Mouse (Mus musculus) adipocyte (in vitro differentiated cells): ENCODE results near the gene Slc1a7.
A peak's percentile ranks its signal among the peaks of the same experiment; 100 is the strongest.

Experiments used
- DNase-seq: peaks from one replicate; pipeline ENCODE4 v3.0.0-alpha.2; 2016; ENCODE audit warnings: low spot score

Slc1a7 gene

DNA sequence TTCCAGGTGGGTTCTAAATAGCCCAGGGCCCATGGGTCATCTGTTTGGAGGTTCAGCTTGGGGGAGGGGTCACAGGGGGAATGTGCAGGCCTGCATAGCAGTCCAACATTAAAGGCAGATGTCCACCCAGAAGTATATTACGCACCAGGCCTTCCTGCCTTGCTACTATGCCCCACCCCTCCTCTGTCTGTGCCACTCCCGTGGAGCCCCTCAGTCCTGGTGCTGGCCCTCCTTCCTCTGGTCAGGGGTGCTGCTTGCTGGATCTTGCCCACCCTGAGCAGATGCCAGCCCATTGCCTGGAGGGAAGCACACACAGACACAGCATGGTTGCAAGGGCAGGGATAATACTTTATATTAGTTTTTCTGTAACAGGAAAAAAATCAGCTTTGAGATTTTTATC, 46.3 kb downstream of the Slc1a7 start:
- DNase-seq: no peak

DNA sequence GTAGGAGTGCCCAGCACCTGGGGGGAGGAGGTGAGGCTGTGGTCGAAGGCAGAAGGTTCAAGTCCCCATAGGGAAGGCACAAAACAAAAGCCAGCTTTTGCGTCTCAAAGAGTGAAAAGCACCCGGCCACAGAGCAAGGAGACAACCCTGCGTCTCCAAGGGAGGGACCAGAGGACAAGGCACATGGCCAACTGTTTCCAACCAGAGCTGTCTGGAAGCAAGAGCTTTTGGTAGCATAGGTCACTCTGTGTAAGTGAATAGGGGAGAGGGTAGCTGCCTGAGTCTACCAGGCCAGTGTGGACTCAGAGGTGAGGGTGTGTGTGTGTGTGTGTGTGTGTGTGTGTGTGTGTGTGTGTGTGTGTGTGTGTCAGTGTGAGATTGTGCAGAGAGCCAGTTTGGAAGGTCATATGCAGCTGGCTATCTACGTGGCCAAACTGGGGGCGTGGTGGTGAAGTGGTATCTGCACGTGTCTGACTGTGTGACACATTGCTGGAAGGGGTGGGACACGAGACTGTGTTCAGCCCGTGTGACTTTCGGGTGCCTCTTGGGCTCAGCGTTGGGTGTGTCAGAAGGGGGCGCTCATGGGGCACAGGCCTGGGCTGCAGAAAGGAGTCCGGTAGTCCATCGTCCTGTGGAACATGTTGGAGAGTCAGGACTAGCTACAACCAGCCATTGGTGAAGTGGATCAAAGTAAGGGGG, 47.1 kb downstream of the Slc1a7 start:
- DNase-seq: peak; percentile 97

DNA sequence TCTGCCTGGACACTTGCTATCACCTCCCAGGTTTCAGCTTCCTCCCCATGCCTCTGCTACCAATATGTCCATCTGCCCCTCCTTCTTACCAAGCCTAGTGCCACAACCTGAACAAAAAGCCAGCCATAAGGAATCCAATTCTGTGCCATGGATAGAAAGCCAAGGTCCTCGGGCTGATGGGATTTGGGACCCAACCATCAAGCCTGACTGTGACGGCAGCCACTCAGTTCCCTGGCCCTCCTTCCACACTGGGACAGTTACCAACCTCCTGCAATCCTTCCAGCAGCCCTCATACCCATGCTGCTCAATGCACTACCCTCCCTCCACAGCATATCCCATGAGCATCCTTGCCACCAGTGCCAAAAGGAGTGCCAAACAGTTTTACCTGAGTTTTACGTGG, 48.2 kb downstream of the Slc1a7 start:
- DNase-seq: peak; percentile 52

DNA sequence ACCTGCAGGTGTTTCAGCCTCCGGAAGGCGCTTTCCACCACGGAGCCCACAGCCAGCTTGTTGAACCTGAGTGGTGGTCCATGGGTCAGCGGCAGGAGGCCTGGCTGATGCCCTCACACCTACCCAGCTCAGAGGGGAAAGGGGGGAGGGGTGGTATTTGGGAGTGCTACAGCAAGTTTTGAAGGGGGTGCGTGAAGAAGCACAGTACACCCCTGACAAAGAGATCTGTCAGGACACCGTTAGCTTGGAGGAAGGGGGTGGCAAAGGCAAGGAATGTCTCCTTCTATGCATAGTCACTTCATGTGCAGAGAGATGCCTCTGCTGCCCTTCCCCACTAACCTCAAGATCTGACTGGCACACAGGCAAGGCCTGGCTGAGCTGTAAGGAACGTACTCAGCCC, 49.7 kb downstream of the Slc1a7 start:
- DNase-seq: no peak

DNA sequence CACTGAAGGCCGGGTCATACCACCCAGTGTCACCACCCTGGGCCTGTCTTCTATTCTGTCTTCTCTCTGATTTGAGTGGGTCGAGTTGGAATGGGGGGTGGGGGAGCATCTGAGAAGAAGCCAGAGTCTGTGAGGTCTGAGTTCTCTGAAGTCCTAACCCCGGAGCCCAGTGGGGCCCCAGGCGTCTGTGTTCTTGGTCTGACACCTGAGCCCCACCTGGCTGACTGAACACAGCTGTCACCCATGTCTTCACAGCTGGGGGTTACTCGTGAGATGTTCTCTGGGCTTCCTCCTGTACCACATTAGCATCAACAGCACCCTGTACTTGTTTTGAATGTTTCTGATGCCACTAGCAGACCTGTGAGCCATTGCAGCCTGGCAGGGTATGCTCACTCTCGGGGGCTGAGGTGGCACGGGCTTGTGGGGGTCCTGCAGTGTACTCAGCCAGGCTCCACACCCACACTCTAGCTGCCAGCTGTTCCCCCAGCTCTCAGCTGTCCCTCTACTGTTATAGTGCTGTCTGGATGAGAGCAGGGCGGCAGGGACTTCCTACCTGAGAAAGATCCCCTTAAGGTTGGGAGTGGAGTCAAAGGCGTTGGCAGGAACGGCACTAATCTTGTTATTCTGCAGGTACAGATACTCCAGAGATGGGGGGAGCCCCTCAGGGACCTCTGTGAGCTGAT, 50.2 kb downstream of the Slc1a7 start:
- DNase-seq: no peak

DNA sequence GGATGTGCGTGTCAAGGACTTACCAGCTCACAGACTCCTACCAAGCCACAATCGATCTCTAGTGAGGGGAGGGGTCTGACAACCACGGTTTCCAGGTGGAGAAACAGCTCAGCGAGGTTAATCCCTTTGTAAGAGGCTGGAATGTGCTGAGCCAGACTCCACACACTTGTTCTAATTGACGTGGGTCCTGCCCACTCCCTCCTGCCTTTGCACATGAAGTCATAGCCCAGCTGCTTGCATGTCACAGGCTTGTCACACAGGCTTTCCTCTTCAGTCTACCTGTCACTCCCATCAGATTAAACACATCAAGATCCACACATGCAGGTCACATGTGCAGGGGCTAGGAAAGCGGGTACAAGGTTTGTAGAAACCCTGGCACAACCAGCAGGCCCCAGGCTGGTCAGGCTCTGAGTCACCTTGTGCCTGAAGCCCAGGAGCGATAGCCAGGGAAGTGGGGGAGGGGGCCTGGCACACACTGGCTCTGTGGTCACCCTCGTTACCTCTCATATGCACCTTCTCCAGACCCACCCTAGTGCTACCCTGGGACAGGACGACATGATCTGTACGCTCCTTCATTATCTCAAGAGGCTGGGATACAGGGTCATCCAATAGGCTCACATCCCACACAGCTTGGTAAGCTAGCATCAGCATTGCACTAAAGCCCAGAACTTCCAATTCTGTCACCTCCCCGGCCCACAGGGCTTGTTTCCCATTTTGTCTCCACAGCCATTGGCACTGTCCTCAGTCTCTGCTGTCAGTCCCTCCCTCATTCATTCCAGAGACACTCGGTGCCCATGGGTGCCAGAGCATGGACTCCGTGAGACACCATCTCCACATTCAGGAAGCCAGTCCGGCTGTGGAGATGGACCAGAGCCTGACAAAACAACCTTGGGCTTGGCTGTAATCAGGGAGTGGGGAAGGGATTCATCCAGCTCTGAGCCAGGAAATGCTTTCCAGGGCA, 51.1 kb downstream of the Slc1a7 start:
- peak; percentile 75 for DNase-seq

DNA sequence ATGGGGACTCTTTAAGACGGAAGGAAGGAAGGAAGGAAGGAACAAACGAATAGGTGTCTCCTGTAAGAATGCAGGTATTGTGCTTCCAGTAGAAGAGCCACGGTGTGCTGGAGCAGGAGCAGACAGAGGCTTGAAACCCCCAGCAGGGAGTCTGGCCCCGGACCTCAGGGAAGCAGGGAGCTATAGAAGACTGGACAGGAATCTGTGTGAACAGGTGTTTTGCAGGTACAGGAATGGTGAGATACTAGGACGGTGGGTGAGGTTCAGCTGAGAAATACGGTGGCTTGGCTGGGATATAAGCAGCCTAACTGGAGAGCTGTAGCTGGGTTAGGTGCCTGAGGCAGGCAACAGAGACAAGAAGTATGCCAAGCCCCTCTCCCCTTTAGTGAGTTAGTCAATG, 52.0 kb downstream of the Slc1a7 start:
- DNase-seq: no peak

DNA sequence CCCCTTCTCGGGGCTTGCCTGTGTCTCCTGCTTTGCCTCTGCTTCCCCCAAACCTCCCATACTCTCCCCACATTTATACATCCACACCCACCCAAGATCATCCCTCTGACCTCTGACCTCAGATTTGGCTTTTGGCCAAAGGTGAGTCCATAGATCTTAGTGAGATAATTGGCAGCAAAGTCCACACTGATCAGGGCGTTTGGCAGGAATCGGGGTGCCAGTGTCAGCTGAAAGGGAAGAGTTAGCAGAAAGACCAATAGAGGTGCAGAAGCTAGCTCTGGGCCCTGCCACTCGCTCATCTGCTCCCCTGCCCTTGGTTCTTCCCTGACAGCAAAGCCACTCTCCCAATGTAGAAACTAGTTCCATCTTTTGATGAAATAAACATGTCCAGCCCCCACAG, 55.1 kb downstream of the Slc1a7 start:
- DNase-seq: no peak

DNA sequence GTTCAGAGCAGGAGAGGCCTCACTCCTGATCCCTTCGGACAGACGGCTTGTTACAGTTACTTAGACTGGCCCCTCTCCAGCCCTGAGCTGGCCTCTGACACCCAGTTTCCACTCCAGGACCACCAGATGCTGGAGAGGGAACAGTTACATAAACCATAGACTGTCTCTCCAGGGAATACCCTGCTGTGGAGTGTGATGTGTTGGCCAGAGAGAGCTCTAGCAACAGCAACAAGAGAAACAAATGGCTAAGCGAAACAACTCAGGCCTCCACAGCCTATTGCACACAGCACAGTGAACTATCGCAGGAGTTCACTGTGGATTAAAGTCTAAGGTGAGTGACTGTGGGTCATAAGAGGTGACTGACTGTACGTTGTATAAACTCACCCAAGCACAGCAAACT, 56.5 kb downstream of the Slc1a7 start:
- peak; percentile 64 for DNase-seq

DNA sequence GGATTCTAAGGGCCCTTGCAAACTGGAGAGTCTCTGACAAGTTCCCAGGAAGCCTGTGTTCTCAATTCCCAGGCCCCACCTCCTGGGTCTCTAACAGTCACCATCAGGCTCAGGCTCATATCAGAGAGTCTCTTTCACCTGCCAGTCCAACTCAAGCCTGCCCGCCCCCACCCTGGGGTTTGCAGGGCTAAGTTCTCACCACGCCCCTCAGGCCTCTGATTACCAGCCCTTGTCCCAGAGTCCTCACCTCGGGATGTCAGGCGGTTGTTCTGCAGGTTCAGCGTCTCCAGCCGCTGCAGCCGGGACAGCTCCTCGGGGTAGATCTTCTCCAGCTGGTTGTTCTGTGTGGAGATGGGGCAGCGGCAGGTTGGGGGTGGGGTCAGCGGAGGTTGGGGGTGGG, 57.1 kb downstream of the Slc1a7 start:
- DNase-seq: no peak

DNA sequence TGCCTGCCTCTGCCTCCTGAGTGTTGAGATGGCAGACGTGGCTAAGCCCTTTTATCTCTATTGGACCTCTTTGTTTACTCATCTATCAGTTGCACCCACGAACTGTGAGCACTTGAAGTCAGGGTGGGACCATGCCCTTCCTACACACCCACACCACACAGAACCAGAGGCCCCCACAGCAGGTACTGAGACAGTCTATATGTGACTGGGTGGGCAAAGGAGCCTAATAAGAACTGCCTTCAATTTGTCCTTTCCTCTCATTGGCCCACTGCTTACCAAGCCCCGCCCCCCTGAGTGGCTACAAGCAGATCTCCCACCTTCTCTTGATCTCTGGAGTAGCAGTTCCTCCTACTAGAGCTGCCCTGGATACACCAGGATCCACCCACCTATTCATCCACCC, 58.1 kb downstream of the Slc1a7 start:
- no peak for DNase-seq

DNA sequence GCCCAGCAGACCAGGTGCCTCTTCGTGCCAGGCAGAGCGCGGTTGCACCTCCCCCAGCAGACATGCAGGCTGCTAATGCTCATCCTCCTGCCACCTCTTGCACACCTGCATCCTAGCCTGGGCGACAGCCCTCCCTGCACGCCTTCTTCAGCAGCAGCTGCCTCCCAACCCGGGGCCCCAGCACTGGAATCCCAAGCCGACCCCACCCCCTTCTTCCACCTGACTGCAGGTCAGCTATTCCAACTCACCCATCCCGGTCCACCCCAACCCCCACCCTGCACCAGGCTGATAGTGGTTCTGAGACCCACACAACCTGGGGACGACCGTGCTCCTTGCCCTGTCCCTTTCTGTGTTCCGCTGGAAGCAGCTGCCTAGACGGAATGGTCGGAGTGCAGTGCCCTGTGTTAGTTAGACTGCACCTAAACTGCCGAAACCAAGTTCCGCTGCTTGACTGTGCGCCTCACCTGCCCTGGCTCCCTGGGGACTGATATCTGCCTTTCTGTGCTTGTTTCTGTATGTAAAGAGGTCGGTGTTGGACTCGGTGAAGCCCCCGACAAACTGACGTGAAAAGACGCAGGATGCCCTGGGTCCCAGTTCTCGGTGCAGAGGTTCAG, 62.9 kb downstream of the Slc1a7 start:
- no peak for DNase-seq

DNA sequence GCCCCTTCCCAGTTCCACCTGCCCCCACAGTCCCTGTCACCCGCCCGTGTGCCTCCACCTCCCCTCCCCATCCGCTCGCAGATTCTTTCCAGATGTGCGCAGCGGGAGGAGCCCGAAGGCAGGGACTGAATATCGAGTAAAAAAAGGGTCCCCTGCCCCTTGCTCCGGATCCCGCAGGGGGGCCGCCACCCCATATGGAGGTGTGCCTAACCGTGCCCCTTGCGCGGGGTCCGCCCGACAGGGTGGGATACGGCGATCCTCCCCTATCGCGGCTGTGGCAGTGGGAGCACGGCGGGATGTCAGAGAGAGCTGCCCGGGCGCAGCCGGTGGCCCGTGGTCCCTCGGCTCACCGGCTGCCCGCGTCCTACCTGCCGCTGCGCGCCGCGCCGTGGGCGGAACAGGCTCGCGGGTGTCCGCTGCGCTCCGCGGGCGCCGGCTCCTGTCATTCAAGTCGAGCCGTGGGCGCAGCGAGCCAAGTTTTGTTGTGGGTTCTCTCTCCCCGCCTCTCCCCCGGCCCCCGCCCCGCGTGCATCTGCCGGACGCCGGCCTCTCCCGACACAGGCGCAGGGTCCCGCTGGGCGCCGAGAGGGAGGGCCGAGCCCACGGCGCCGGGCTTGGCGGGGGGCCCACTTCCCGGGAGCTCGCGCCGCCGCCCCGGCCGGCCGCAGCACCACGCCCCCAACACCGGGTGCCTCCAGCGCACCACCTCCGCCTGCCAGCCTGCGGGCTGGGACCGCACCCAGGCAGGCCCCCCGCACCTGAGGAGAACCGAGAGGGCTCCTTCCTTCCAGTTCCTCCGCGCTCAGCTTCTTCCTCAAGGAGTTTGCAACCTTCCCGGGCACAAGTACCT, 63.6 kb downstream of the Slc1a7 start:
- no peak for DNase-seq

DNA sequence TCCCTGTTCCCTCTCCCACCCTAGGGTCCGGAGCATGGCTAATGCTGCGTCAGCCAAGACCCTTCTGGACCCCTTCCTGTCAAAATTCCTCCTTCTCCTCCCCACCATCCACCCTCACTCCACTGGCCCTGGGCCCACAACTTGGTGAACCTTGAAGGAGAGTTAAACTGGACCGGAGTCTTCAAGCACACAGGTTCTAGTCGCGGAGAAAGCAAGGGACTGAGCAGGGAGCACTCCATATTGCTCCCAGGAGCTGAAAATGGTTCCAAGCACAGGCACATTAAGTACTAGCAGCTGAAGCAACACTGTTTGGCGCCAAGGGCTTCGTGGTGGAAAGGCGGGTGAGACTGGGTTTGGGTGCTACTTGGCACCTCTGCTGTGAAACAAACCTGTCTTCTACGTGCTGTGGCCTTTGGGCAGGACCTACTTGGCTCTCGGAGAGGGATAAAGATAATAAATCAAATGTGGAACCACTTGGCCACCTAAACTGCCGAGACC, 64.3 kb downstream of the Slc1a7 start:
- DNase-seq: no peak

DNA sequence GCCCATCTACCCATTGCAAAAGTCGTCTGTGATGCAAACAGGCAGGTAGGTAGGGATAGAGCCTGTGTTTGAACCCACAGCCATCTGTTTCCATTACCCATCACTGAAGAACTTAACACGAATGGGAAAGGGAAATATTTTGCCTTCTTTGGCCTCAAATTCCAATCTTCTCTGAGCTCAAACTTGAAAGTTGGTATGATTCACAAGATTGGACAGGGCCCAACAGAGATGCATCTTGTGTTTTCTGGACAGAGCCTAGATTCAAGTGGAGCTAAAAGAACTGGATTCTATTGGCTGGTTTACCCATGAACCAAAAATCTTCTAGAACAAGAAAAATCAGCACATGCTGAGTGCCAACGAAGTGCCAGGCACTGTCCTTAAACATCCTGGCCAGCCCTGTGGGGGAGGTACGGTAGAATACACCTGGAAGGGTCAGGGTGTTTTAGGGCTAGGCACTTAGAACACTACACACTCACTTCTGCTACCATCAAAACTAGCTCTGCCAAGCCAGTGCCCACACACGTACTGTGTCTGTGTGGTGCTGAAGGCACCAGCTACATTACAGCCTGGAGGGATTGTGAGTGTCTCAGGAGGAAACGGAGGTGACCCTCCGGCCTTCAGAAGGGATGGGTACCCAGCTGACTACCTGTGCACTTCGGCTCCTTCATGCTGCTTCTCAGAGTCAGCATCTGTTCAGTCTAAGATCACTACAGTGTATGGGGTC, 65.1 kb downstream of the Slc1a7 start:
- DNase-seq: peak; percentile 51

DNA sequence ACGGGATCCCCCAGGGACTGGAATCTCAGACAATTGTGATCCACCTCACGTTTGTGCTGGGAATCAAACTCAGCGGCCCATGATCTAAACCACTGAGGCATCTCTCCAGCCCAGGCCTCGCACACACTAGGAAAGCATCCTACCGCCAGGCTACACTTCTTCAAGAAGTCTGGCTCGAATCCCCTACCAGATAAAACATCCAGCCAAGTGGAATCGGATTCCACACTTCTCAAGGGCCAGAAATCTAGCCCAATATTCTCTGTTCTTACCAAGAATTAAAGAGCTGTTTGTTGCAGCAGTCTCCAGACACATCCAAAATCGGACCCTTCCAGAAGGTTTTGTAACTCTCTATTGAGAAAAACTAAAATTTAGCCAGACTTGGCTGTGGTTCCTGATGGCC, 68.9 kb downstream of the Slc1a7 start:
- no peak for DNase-seq

DNA sequence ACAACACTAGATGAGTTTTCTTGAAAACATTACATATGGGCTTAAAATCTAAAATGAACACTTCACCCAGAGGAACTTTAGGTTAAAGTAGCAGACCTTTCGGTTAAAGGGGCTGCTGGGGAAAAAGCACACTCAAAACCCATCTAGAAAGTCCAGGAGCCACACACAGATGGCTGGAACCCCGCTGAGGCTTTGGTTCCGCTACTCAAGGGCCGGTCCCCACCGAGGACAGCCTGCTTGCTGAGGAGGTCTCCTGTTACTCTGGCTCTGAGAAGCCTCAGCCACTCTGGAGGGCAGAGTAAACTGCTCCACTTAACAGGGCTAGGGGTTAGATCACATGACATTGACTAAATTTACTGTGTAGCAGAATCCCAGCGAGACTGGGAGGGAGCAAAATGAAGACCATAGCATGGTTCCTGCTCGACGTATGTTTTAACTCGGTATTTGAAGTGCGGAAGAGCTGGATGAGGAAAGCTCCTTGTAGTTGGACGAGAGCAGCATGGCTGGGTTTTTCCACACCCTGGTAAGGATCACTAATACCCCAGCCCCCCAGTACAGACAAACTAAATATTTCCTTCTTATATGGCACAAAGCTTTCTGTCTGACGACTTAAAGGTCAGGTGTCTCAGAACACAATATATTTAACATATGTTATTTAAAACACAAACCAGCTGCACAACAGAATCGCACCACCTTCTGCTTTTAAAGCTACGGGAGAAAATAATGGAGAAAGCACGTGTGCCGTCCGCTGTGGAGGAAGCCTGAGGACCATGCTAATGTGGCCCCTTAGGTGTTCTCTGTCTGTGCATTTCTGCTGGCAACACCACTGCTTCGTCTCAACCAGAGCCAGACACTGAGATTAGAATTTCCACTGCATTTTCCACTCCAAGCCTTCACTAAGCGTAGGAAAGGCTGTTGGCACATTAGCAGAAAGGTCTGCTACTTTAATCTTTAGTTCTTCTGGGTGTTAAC, 77.3 kb downstream of the Slc1a7 start:
- no peak for DNase-seq

DNA sequence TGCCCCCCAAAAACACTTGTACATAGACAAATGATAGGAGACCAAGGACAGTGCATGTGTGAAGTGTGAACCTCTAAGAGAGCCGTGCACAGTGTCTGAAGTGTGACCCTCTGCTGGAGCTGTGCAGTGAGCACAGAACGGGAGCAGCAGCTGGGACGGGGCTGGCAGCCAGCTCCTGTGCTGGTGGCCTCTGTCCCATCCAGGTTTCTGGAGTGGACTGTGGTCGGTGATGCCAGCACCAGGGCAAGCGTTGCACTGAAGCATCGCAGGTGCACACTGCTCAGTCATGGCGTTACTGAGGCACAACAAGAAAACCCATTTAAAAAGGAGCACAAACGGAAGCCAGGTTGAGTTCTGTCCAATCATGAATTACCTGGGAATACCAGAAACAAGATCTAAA, 78.0 kb downstream of the Slc1a7 start:
- DNase-seq: no peak

DNA sequence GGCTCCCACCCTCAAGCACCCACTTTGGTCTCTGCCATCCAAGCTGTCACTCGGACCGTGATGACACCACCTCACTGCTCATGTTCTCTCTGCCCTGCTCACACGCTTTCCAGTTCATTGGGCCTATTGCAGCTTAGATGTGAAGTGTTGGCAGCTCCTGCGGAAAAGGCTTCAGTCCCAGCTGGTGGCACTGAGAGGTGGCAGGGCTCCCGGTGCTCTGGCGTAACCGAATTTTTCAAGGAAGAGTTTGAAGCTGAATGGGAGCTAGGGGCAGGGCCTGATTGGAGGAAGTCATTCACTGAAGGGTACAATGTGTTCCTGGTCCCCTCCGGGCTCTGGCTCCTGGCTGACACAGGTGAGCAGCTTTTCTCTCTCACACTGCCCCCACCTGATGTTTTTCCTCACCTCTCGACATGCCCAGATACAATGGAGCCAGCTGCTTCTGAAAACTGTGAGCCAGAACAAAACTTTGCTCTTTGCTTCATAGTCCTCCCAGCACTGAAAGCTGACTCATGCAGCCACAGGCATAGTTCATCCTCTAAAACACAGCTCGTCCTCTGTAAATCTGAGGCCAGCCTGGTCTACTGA, 83.6 kb downstream of the Slc1a7 start:
- peak; percentile 41 for DNase-seq
